ENCODE assay signal across 22 mouse cellular contexts in the genomic region with DNA sequence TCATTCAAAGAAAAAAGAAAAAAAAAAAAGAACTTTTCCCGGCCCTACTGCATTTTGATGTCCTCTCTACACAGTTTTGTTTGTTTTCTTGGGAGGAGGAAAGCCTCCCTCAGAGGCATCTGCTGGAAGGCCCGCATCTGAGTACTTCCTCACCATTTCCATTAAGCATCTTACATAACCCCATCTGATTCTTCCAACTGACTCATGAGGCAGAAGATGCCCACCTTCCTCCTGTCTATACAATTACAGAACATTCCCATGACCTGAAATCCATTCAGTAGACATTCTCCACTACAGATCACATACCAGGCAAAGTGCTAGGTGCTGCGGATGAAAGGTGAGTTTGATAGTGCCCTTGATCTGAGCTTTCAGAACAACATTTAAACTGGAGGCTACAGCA. TPM values are rescaled to one million over a fixed set of nuclear protein-coding genes. Genes with fewer than 3 reads are reported as not detected.
A peak's percentile ranks its signal among the peaks of the same experiment; 100 is the strongest.
DNase-seq lines count a peak whose midpoint lies in the region; ATAC-seq and TF ChIP-seq lines count a peak whose summit lies in the region.
"Had no signal": no experiment of that assay in that cellular context is flagged by ENCODE, and none has a peak within 500 bp of the region (broad histone marks: within the 10 kb centered on the region; RNA-seq: fewer than 3 reads in every experiment).

No protein-coding gene starts in this region.

- no peak overlapping the region for H3K27ac ChIP-seq in forebrain, embryonic 14.5 days (ENCODE audit: low read depth, low read length)
- no peak overlapping the region for H3K27ac ChIP-seq in forebrain, embryonic 10.5 days
- H3K27ac ChIP-seq in left cerebral cortex, adult 2 months: peak overlapping the region; percentile 95
- no peak overlapping the region for H3K27ac ChIP-seq in forebrain, postnatal 0 days (ENCODE audit: low read depth, low read length)
- H3K27ac ChIP-seq in midbrain, postnatal 0 days (ENCODE audit: low read depth, low read length): no peak overlapping the region
- H3K27ac ChIP-seq: embryonic facial prominence, embryonic 10.5 days; liver, embryonic 13.5 days; lung, embryonic 15.5 days; macrophage had no signal

- peak overlapping the region; percentile 68; the same call in 1 of the 2 replicates for H3K4me2 ChIP-seq in forebrain, embryonic 14.5 days (ENCODE audit: low read length)
- H3K4me2 ChIP-seq in forebrain, postnatal 0 days (ENCODE audit: low read depth): peak overlapping the region; percentile 63
- H3K4me2 ChIP-seq in midbrain, postnatal 0 days (ENCODE audit: low read depth, low read length, poor library complexity, severe bottlenecking): peak overlapping the region; percentile 69
- H3K4me2 ChIP-seq: heart, embryonic 11.5 days; liver, embryonic 13.5 days; lung, embryonic 15.5 days had no signal

- no peaks in the 10 kb centered on the region for H3K36me3 ChIP-seq in forebrain, embryonic 14.5 days (ENCODE audit: control insufficient read depth, insufficient read depth, low read length)
- no peaks in the 10 kb centered on the region for H3K36me3 ChIP-seq in forebrain, embryonic 10.5 days (replicated peaks)
- no peaks in the 10 kb centered on the region for H3K36me3 ChIP-seq in forebrain, postnatal 0 days (ENCODE audit: insufficient read depth)
- no peaks in the 10 kb centered on the region for H3K36me3 ChIP-seq in midbrain, postnatal 0 days (ENCODE audit: insufficient read depth, low read length)
- H3K36me3 ChIP-seq: embryonic facial prominence, embryonic 10.5 days; liver, embryonic 13.5 days; lung, embryonic 15.5 days had no signal

- H3K4me1 ChIP-seq in forebrain, embryonic 14.5 days (ENCODE audit: control insufficient read depth, insufficient read depth, low read length): peaks cover 3% of the 10 kb centered on the region; the same call in 1 of the 2 replicates
- peaks cover 19% of the 10 kb centered on the region for H3K4me1 ChIP-seq in forebrain, embryonic 10.5 days
- H3K4me1 ChIP-seq in forebrain, postnatal 0 days (ENCODE audit: insufficient read depth): peaks cover 8% of the 10 kb centered on the region; the same call in 1 of the 2 replicates
- H3K4me1 ChIP-seq in midbrain, postnatal 0 days (ENCODE audit: insufficient read depth, low read length): peaks cover 12% of the 10 kb centered on the region; the same call in 1 of the 2 replicates

- TF ChIP-seq CTCF in left cerebral cortex, adult 2 months (IDR thresholded peaks at IDR 0.05): no peak
- no peak for TF ChIP-seq CTCF in forebrain, postnatal 0 days (IDR thresholded peaks at IDR 0.05; ENCODE audit: low read depth)
- no peak for TF ChIP-seq CTCF in midbrain, postnatal 0 days (IDR thresholded peaks at IDR 0.05)

- H3K9me3 ChIP-seq in forebrain, embryonic 14.5 days (replicated peaks; ENCODE audit: control insufficient read depth, low read length): no peaks in the 10 kb centered on the region
- no peaks in the 10 kb centered on the region for H3K9me3 ChIP-seq in forebrain, embryonic 10.5 days
- no peaks in the 10 kb centered on the region for H3K9me3 ChIP-seq in forebrain, postnatal 0 days (ENCODE audit: low read length)
- H3K9me3 ChIP-seq in midbrain, postnatal 0 days (ENCODE audit: low read length): no peaks in the 10 kb centered on the region
- H3K9me3 ChIP-seq: embryonic facial prominence, embryonic 10.5 days; liver, embryonic 13.5 days; lung, embryonic 15.5 days had no signal

- no peak for ATAC-seq in forebrain, embryonic 14.5 days
- ATAC-seq in forebrain, postnatal 0 days: no peak
- ATAC-seq in midbrain, postnatal 0 days (ENCODE audit: low FRiP score): no peak
- no peak for ATAC-seq in megakaryocyte-erythroid progenitor cell, adult 5-6 weeks (replicated peaks; ENCODE audit: low FRiP score, low TSS enrichment, poor library complexity, severe bottlenecking)

- no peak overlapping the region for H3K9ac ChIP-seq in forebrain, embryonic 14.5 days (ENCODE audit: low read length)
- no peak overlapping the region for H3K9ac ChIP-seq in forebrain, postnatal 0 days
- no peak overlapping the region for H3K9ac ChIP-seq in midbrain, postnatal 0 days (replicated peaks; ENCODE audit: low read length, poor library complexity, severe bottlenecking)
- H3K9ac ChIP-seq: liver, embryonic 13.5 days; lung, embryonic 15.5 days had no signal

- intact Hi-C loops in left cerebral cortex, adult 2 months (cut with DNase I): loop anchor here (5.0 kb wide), 2 partner anchors 92 to 132 kb away; no protein-coding TSS in a partner anchor
- intact Hi-C loops in left cerebral cortex, postnatal 14 days (cut with DNase I): no loop called here

- no peak for DNase-seq in forebrain, embryonic 14.5 days (ENCODE audit: low spot score)
- DNase-seq in forebrain, embryonic 10.5 days (ENCODE audit: extremely low spot score, low spot score): no peak
- no peak for DNase-seq in left cerebral cortex, adult 2 months (ENCODE audit: extremely low spot score in 1 of 2, low spot score in 2 of 2)
- no peak for DNase-seq in left cerebral cortex, postnatal 14 days (ENCODE audit: low spot score in 2 of 2)
- no peak for DNase-seq in forebrain, postnatal 0 days
- DNase-seq in midbrain, postnatal 0 days (ENCODE audit: low spot score): no peak
- DNase-seq in kidney, postnatal 4 days: no peak
- DNase-seq: adrenal gland, adult 8-10 months; cerebellum, adult 11 months; cerebellum, postnatal 25 days; heart, postnatal 4 days; kidney, adult 2 months; kidney, postnatal 25 days; layer of hippocampus, postnatal 36 days; liver, embryonic 13.5 days; right cerebral cortex, postnatal 14 days had no signal

- WGBS in forebrain, embryonic 14.5 days: 82% methylated on average over 3 of the region's 3 CpGs
- 91% methylated on average over 3 of the region's 3 CpGs for WGBS in forebrain, embryonic 10.5 days
- WGBS in forebrain, postnatal 0 days: 82% methylated on average over 3 of the region's 3 CpGs
- 77% methylated on average over 3 of the region's 3 CpGs for WGBS in midbrain, postnatal 0 days

- H3K27me3 ChIP-seq in forebrain, embryonic 14.5 days (replicated peaks; ENCODE audit: control insufficient read depth, insufficient read depth, low read length): no peaks in the 10 kb centered on the region
- H3K27me3 ChIP-seq in forebrain, embryonic 10.5 days (ENCODE audit: poor library complexity, severe bottlenecking): peaks cover 39% of the 10 kb centered on the region
- H3K27me3 ChIP-seq in forebrain, postnatal 0 days (ENCODE audit: insufficient read depth, low read length): no peaks in the 10 kb centered on the region
- H3K27me3 ChIP-seq in midbrain, postnatal 0 days (ENCODE audit: insufficient read depth, low read length): no peaks in the 10 kb centered on the region
- H3K27me3 ChIP-seq: CH12.LX had no signal

- H3K4me3 ChIP-seq in forebrain, embryonic 14.5 days (ENCODE audit: low read depth, low read length): no peak overlapping the region
- H3K4me3 ChIP-seq in forebrain, embryonic 10.5 days: no peak overlapping the region
- H3K4me3 ChIP-seq in left cerebral cortex, adult 2 months: peak overlapping the region; percentile 73
- H3K4me3 ChIP-seq in forebrain, postnatal 0 days (ENCODE audit: low read depth, low read length): peak overlapping the region; percentile 84
- H3K4me3 ChIP-seq in midbrain, postnatal 0 days (ENCODE audit: low read depth, low read length): peak overlapping the region; percentile 78
- H3K4me3 ChIP-seq: embryonic facial prominence, embryonic 10.5 days; liver, embryonic 13.5 days; lung, embryonic 15.5 days had no signal

RNA-seq across cellular contexts. Expression of a gene that starts 3.4 kb away (rescaled TPM):
- polyA plus RNA-seq in forebrain, embryonic 14.5 days (2014; fragmentation: Nextera tagmentation; extraction: Ambion mirVana): 29.2 and 40.8 TPM in 2 replicates
- 1.3 and 1.5 TPM in 2 replicates for polyA plus RNA-seq in forebrain, embryonic 10.5 days (2016; fragmentation: Nextera tagmentation; extraction: Ambion mirVana)
- 100 to 1,000 TPM; 140 to 146 TPM for total RNA-seq in left cerebral cortex, adult 2 months (2021)
- 100 to 1,000 TPM; 127 to 142 TPM for total RNA-seq in left cerebral cortex, postnatal 14 days (2021)
- 131 and 156 TPM in 2 replicates for total RNA-seq in forebrain, postnatal 0 days (2014; rRNA removed)
- polyA plus RNA-seq in forebrain, postnatal 0 days (2015; fragmentation: Nextera tagmentation; extraction: Ambion mirVana): 20.3 and 33.6 TPM in 2 replicates
- 128 and 140 TPM in 2 replicates for total RNA-seq in midbrain, postnatal 0 days (2014; rRNA removed)
- polyA plus RNA-seq in midbrain, postnatal 0 days (2015; fragmentation: Nextera tagmentation; extraction: Ambion mirVana): 27.4 and 32.9 TPM in 2 replicates
- total RNA-seq in megakaryocyte-erythroid progenitor cell, adult 5-6 weeks (2014; fragmentation: Nextera tagmentation): not detected in 2 replicates
- not detected in 2 replicates for total RNA-seq in megakaryocyte-erythroid progenitor cell, adult 5-6 weeks (2017)
- total RNA-seq: CH12.LX had no signal
- polyA plus RNA-seq: macrophage had no signal

Comparison
In these comparisons a context has a peak if more than half of its experiments do, and no peak if none do; other contexts are left out.
1. H3K4me3 ChIP-seq: peak in left cerebral cortex, adult 2 months (single experiment), forebrain, postnatal 0 days (single experiment) and midbrain, postnatal 0 days (single experiment); none in forebrain, embryonic 14.5 days (single experiment) and forebrain, embryonic 10.5 days (single experiment).
2. RNA of a gene that starts 3.4 kb away (total RNA-seq): 131 to 156 TPM in forebrain, postnatal 0 days, 140 to 146 TPM in left cerebral cortex, adult 2 months, 127 to 142 TPM in left cerebral cortex, postnatal 14 days and 128 to 140 TPM in midbrain, postnatal 0 days; not detected in megakaryocyte-erythroid progenitor cell, adult 5-6 weeks; every median in the first group is over 100 times any median in the second.
3. Peak in every context shown above with its lines, with median percentiles within 50 percentile points of each other: H3K4me2 ChIP-seq.